Mouse (Mus musculus): ENCODE results near the gene Ubqln4.

Gene Ubqln4

GRCm38 (mm10) chr3:88526157-88527131, 27.1 kb upstream of the Ubqln4 start:
- DNase-seq = peak; percentile 88

- DNase-seq = no peak
Observed at GRCm38 (mm10) chr3:88527565-88527964, 26.0 kb upstream of the Ubqln4 start.

GRCm38 (mm10) chr3:88528646-88529045, 24.9 kb upstream of the Ubqln4 start:
- no peak for DNase-seq

GRCm38 (mm10) chr3:88529204-88530000, 24.2 kb upstream of the Ubqln4 start:
- DNase-seq = no peak

- no peak for DNase-seq
Observed at GRCm38 (mm10) chr3:88530082-88530864, 23.3 kb upstream of the Ubqln4 start.

GRCm38 (mm10) chr3:88531348-88532298, 21.9 kb upstream of the Ubqln4 start:
- DNase-seq = peak; percentile 89

GRCm38 (mm10) chr3:88532299-88532674, 21.3 kb upstream of the Ubqln4 start, which contains the start of gene Mex3a:
Gene Mex3a, plus strand, starts transcription at chr3:88532395.
- DNase-seq = peak; percentile 51

- DNase-seq = peak; percentile 71
Observed at GRCm38 (mm10) chr3:88532689-88533511, 20.7 kb upstream of the Ubqln4 start.

GRCm38 (mm10) chr3:88533706-88534105, 19.9 kb upstream of the Ubqln4 start:
- DNase-seq = peak; percentile 45

GRCm38 (mm10) chr3:88535005-88535404, 18.6 kb upstream of the Ubqln4 start:
- no peak for DNase-seq

- DNase-seq = no peak
Observed at GRCm38 (mm10) chr3:88535527-88535926, 18.0 kb upstream of the Ubqln4 start.

- DNase-seq = peak; percentile 86
Observed at GRCm38 (mm10) chr3:88536103-88536930, 17.2 kb upstream of the Ubqln4 start.

GRCm38 (mm10) chr3:88537146-88537545, 16.4 kb upstream of the Ubqln4 start:
- DNase-seq = no peak

GRCm38 (mm10) chr3:88538271-88539145, 15.1 kb upstream of the Ubqln4 start:
- no peak for DNase-seq

GRCm38 (mm10) chr3:88539397-88539796, 14.2 kb upstream of the Ubqln4 start:
- no peak for DNase-seq

GRCm38 (mm10) chr3:88540085-88540484, 13.5 kb upstream of the Ubqln4 start:
- DNase-seq = no peak

GRCm38 (mm10) chr3:88541622-88542401, 11.7 kb upstream of the Ubqln4 start:
- peak; percentile 70 for DNase-seq

- no peak for DNase-seq
Observed at GRCm38 (mm10) chr3:88542486-88542885, 11.1 kb upstream of the Ubqln4 start.

Measured in cerebellum, adult 9-11 months (tissue).